Mouse (Mus musculus) cortical plate, adult 2 months (tissue): ENCODE data around the gene Thap7. TPM values are rescaled to one million over a fixed set of nuclear protein-coding genes. Genes with fewer than 3 reads are reported as not detected.

Experiments used
- H3K27ac ChIP-seq: fragments of 200-500 bp; 2 replicates; pipeline ENCODE4 v1.5.1; 2012; ENCODE audit warnings: low read length, control low read depth, inconsistent platforms; ENCODE audit not compliant: insufficient read depth
- H3K4me1 ChIP-seq: fragments of 200-500 bp; 2 replicates; pipeline ENCODE4 v1.6.1; 2011; ENCODE audit warnings: low read length; ENCODE audit not compliant: control insufficient read depth, insufficient read depth
- H3K4me3 ChIP-seq: fragments of 200-500 bp; 2 replicates; pipeline ENCODE4 v1.5.1; 2011; ENCODE audit warnings: mild to moderate bottlenecking, low read length, control low read depth; ENCODE audit not compliant: insufficient read depth
- CTCF ChIP-seq: fragments of 200-500 bp; IDR thresholded peaks from 2 replicates; pipeline ENCODE4 v1.5.1; 2011; ENCODE audit warnings: mild to moderate bottlenecking, control low read depth, low read length; ENCODE audit not compliant: insufficient read depth; ENCODE audit errors: extremely low read depth
- POLR2A ChIP-seq: fragments of 200-500 bp; IDR thresholded peaks from 2 replicates; pipeline ENCODE4 v1.6.1; 2011; ENCODE audit warnings: mild to moderate bottlenecking, low read length, control low read depth; ENCODE audit not compliant: insufficient read depth; ENCODE audit errors: extremely low read depth
- polyA plus RNA-seq: library from polyadenylated mRNA; depleted of rRNA; stranded (reverse); fragments of >200 nt; gene quantifications from 2 replicates; pipeline ENCODE4 v1.2.3, GENCODE M21; 2012; rRNA removed

Gene Thap7
- polyA plus RNA-seq, 1 experiment, result 64.9 TPM

DNA sequence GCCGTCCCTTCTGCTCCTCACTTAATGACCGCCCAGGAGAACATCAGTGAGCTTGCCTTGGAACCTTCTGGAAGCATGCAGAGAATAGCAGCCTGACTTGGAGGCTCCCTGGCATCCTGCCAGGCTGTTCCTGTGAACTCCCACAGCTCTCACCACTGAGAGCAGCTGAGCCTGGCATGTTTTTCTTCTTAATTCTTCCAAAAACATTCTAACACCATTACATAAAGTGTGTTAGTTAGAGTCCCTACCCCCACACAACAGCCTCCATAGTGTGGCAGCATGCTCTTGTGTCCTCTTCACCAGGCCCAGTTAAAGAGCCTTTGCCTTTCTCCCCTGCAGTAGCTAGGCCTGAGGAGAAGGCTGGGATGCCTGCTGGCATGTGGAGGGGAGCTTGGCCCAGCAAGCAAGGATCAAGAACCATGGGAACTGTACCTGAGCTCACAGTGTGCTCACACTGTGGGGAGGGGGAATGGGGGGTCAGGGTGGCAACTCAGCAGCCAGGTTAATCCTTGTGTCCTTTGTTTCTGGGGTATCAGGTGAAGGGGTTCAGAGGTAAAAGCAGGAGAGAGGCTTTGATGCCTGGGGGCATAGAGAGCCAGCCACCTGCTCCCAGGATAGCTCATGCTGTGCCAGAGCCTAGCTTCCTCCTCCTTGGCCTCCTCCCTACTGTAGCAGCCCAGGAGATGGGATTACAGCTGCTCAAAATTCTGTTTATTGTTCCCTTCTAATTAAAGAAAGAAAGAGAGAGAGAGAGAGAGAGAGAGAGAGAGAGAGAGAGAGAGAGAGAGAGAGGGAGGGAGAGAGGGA, 34.2 kb downstream of the Thap7 start:
- H3K4me3 ChIP-seq, result no peak overlapping the region
- peak overlapping the region; percentile 51 for H3K27ac ChIP-seq
- no peak for TF ChIP-seq POLR2A
- TF ChIP-seq CTCF, result no peak
- H3K4me1 ChIP-seq, result peaks cover 15% of the 10 kb centered on the region

DNA sequence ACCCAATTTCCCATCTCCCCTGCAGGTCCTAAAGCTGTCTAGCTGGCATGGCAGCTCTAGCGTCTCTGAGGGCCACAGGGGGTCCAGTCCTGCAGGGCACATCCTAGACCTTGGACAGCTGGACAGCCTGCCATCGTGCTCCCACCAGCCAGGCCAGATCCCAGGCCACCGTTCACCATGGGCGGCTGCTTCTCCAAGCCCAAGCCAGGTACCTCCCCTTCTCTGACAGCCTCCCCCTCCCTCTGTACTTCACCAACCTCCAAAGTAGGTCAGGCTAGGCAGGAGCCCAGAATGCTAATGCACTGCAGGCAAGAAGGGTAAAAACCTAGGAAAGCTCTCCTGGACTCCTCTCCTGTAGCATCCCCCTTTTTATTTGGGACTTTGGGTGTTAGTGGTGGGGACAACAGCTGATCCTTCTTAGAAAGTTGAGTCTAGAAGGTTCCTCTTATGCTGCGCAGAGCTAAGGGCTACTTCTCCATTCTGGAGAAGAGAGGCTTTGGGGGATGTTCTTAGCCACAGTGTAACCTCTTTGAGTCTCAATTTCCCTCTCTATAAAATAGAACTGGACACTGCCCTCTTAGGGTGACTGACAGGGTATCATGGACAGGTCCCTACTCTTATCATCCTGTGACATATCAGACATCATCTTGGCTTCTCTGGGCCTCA, 38.9 kb downstream of the Thap7 start:
- no peak overlapping the region for H3K4me3 ChIP-seq
- peaks cover 17% of the 10 kb centered on the region for H3K4me1 ChIP-seq
- TF ChIP-seq CTCF (no peak), POLR2A (no peak)
- peak overlapping the region; percentile 75 for H3K27ac ChIP-seq

DNA sequence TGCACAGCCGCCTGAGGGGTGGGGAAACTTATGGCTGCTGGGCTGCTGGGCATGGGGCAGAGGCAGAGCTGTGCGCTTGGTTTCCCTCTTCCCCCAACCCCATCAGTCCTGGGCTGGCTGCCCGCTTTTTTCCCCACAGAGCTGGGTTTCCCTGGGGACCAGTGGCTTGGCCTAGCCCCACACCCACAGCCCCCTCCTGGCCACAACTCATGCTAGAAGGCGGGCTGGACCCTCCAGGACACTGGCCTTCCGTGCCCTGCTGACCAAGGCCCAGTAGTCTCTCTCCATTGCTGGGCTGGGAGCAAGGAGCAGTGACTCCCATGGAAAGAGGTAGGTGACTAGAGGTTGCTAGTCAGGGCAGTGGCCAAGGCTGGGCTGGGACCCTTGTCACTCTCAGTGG, 39.8 kb downstream of the Thap7 start:
- no peak for TF ChIP-seq POLR2A
- no peak for TF ChIP-seq CTCF
- no peak overlapping the region for H3K4me3 ChIP-seq
- peak overlapping the region; percentile 75; the same call in 1 of the 2 replicates for H3K27ac ChIP-seq
- peaks cover 12% of the 10 kb centered on the region for H3K4me1 ChIP-seq

DNA sequence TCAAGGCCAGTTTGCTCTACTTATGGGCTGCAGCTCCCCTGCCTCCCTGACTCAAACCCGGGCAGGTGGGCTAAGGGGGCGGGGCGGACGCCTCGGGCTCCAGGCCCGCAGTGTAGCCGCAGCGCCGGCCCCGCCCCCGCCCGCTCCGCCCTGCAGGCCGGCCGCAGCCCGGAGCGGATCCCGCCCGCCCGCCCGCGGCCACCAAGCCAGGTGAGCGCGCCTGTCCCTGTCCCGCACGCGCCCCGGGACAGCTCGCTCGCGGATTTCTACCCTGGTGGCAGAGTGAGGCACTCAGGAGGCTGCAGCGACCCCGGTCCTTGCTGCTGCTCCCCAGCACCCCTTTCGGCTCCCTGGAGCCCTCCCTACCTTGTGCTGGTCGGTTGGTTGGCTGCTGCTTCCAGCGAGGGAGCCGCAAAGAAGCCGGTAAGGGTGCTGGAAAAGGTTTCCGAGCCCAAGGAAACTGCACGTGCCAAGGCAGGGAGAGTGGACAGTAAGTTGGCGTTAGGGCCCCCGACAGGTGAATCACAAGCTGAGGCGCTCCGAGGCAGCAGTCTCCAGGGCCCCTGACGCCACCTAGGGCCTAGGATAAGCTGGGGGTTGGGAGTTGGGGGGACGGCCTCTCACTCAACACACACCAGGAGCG, 41.3 kb downstream of the Thap7 start, which contains the start of gene Aifm3:
Gene Aifm3 (plus strand): TSS at position 143 of the 643 bp plus-strand sequence.
- TF ChIP-seq POLR2A, result no peak
- TF ChIP-seq CTCF, result no peak
- Histone ChIP-seq H3K27ac (0 out of 2 replicates have a peak within 1 kb of the TSS, but pooled peaks have one; percentile 75), H3K4me1 (peaks cover 12% of the 10 kb centered on the region), H3K4me3 (peak within 1 kb of the TSS; percentile 48)

DNA sequence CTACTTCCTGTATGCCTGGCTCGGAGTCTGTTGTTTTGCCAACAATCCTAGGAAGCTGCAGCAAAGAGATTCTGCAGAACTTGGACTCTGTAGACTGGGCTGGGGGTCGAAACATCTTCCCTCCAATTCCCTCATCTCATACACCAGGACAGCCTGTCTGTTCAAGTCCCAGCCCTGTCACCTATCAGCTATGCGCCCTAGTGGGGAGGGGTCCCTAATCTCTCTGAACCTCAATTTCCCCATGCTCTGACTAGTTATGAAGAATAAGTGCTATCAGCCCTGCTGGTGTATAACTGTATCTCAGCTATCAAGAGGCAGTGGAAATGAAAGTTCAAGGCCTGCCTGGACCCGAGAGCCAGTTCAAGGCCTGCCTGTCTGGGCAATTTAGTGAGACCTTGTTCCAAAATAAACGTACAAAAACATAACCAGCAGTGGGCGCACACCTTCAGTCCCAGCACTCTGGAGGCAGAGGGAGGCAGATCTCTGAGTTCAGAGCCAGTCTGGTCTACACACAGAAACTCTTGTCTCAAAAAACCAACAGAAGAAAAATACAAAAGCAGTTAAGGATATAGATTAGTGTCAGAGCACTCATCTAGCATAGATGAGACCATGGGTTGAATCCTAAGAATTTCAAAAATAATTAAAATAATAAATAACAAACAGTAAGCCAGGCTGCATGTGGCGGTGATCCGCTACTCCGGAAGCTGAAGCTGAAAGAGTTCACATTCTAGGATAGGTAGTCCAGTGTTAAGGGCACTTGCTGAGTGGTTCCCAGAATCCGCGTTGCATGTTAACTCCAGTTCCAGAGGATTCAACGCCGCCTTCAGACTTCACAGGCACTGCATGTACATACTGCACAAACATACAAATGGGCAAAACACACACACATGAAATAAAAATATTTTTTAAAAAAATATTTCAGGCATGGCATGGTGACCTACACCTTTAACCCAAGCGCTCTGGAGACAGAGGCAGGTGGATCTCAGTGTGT, 42.2 kb downstream of the Thap7 start:
- peak; percentile 30; the same call in 1 of the 2 replicates for TF ChIP-seq CTCF
- no peak for TF ChIP-seq POLR2A
- peaks cover 12% of the 10 kb centered on the region for H3K4me1 ChIP-seq
- peak overlapping the region; percentile 48 for H3K4me3 ChIP-seq
- H3K27ac ChIP-seq, result no peak overlapping the region

DNA sequence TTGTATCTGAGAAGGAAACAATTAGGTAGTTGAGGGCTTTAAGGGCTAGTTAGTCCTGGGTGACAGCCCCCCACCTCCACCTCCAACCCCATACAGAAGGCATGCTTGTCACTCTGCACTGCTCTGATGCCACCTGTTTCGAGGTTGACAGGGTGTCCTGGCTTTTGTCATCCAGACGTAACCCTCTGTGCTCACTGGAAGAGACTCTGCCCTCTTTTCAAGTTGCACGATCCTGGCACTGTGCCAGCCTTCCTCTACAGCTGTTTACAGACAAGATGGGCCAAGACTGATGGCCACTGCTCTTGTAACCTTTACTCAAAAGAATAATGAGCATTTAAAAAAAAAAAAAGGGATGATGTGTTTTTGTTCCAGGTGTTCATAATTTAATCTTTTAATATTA, 44.4 kb downstream of the Thap7 start:
- Histone ChIP-seq H3K4me1 (peaks cover 4% of the 10 kb centered on the region; the same call in 1 of the 2 replicates), H3K4me3 (no peak overlapping the region), H3K27ac (no peak overlapping the region)
- TF ChIP-seq POLR2A (no peak), CTCF (no peak)

DNA sequence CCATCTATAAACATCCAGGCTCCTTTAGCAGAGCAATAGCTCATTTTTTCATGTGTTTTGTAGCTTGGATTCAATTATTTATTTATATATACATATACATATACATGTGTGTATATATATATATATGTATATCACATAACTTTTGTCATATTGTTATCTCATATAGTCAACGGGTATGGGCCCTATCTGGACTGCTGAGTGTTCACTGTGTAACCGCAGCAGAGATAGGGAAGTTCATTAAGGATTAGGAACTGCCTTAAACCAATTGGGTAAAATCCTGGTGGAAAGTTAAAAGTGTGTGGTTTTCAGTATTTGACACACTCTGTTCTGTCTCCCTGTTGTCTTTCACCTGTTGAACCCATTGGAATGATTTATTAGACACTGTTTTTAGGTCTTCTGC, 49.5 kb downstream of the Thap7 start:
- Histone ChIP-seq H3K4me1 (peaks cover 5% of the 10 kb centered on the region), H3K4me3 (no peak overlapping the region), H3K27ac (no peak overlapping the region)
- no peak for TF ChIP-seq POLR2A
- no peak for TF ChIP-seq CTCF

DNA sequence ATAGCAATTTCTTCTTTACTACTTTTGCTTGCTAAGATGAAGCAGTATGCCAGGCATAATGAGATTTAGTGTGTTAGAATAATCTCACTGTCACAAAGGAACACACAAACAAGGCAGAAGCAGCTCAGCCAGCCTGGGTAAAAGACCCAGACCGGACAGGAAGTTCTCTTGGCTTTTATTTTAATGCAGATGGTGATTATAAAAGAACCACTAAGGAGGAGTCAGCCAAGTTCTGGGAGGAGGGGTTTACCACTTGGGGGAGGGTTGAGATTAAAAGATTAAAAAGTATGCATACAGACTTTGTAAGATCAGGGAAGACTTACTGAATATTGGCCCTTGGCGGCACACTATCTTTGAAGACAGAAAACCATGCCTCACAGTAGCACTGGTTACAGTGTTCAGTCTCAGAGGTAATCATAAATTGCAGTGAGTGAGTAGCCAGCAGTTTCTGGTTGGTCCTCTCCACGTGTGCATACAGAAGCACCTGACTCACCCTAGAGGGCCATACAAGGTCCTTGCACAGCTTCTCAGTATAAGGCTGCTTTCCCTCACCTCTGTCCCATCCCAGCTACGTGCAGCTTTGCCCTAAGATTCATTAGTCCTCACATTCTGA, 52.5 kb downstream of the Thap7 start:
- H3K4me1 ChIP-seq, result peaks cover 5% of the 10 kb centered on the region
- H3K27ac ChIP-seq, result no peak overlapping the region
- H3K4me3 ChIP-seq, result no peak overlapping the region
- TF ChIP-seq CTCF, result no peak

Other genes with a start within 250 kb of the Thap7 start
- 3.8 TPM in 2 replicates for gene Serpind1, start 199.8 kb downstream of the Thap7 start, polyA plus RNA-seq
- gene Snap29, start 125.2 kb downstream of the Thap7 start, polyA plus RNA-seq, result 8.6 and 9.3 TPM in 2 replicates
- gene Pi4ka, start 124.8 kb downstream of the Thap7 start, polyA plus RNA-seq, result 336 and 351 TPM in 2 replicates
- gene Crkl, start 79.1 kb downstream of the Thap7 start, polyA plus RNA-seq, result 22.3 and 22.8 TPM in 2 replicates
- gene Aifm3, start 41.5 kb downstream of the Thap7 start, polyA plus RNA-seq, result 233 and 286 TPM in 2 replicates
- 330 and 345 TPM in 2 replicates for gene Lztr1, start 22.4 kb downstream of the Thap7 start, polyA plus RNA-seq
- gene Lrrc74b, start 30.1 kb upstream of the Thap7 start, polyA plus RNA-seq, result 1.4 and 1.5 TPM in 2 replicates
- gene P2rx6, start 30.7 kb upstream of the Thap7 start, polyA plus RNA-seq, result 2.9 and 3.2 TPM in 2 replicates
- gene Slc7a4, start 52.1 kb upstream of the Thap7 start, polyA plus RNA-seq, result 82.5 and 104 TPM in 2 replicates
- gene Smpd4, start 88.2 kb upstream of the Thap7 start, polyA plus RNA-seq, result 196 and 203 TPM in 2 replicates
- 33.0 and 39.9 TPM in 2 replicates for gene Ccdc74a, start 115.3 kb upstream of the Thap7 start, polyA plus RNA-seq
- 65.9 and 67.5 TPM in 2 replicates for gene Med15, start 201.8 kb upstream of the Thap7 start, polyA plus RNA-seq
- 107 and 126 TPM in 2 replicates for gene Klhl22, start 228.5 kb upstream of the Thap7 start, polyA plus RNA-seq